Mouse (Mus musculus) adrenal gland, adult 8-10 months (tissue): ENCODE results near the gene Meis2. TPM values are rescaled to one million over a fixed set of nuclear protein-coding genes. Genes with fewer than 3 reads are reported as not detected.

Experiments used
- DNase-seq: peaks from one replicate; pipeline ENCODE4 v3.0.0; 2022
- total RNA-seq, 4 experiments: library from RNA; stranded (reverse); gene quantifications; 2 replicates each; pipeline ENCODE4 v1.2.4; 2022

Meis2 gene
- total RNA-seq, 4 experiments from 2014 or later: 197 to 340 (median 252) TPM

DNA sequence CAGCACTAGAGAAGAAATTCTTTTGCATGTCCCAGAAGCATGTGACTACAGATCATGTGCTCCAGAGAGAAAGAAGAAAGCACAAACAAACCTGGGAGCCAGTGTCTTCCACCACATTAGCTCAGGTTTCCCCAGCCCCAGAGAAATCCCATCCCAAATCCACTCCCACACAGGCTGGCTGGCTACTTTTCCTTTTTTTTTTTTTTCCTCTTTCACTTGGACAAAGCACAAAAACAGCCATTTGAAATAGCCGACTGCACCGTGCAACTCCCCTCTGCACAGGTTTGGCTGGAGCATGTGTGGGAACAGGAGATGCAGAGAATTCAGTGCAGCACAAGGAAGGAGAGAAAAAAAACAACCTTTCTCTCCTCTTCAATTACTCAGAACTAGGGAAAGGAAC lies 170.4 kb downstream of the Meis2 start:
- no peak for DNase-seq

DNA sequence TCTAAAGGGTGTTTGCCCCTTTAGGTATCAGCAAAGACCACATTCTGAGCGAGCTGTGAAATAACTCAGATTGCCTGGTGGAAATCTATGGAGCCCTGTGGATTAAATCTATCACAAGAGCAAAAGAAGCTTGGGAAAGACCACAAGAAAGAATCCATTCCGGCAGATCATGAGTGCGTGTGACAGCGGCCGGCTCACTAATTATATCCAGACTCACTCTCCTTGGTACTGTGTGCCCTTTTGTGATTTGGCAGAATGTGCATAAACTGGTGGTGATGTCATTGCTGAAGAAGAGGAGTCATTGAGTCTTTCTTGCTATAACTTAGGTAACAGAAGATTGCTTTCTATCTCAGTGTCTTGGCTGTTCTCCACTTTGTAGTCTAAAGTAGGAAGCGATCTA lies 172.5 kb downstream of the Meis2 start:
- DNase-seq: no peak

DNA sequence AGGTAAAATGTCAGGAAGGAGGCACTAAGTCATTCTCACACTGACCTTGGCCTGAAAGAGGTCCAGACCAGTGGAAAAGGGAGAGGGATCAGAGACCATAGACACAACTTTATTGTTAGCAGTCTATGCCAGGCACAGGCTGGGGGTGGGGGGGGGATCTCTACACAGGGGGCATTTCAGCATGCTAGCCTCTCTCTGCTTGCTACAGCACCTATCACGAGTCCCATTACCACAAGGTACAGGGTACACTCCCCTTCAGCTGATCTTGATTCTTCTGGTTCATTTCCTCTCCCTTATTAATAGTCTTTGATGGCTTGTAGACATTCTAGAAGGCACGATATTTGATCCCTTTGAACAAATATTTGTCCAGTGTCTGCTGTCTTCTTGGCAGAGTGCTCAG lies 174.9 kb downstream of the Meis2 start:
- DNase-seq: no peak

DNA sequence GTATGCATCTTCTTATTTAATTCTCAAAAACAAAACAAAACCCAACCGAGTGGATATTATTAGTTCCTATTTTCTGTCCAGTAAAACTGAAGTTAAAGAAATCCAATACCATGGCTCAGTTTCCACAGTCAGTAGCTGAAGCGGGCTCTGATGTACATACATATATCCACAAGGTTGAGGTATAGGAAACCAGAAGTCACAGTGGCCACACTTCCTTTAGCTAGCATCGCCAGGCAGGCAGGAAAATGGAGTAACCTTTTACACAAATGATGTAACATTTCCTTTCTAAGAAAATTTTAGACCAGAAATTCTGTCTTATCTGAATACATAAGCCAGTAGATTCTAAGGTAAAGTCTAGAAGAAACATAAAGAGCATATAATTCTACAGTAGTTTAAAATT lies 175.6 kb downstream of the Meis2 start:
- no peak for DNase-seq

DNA sequence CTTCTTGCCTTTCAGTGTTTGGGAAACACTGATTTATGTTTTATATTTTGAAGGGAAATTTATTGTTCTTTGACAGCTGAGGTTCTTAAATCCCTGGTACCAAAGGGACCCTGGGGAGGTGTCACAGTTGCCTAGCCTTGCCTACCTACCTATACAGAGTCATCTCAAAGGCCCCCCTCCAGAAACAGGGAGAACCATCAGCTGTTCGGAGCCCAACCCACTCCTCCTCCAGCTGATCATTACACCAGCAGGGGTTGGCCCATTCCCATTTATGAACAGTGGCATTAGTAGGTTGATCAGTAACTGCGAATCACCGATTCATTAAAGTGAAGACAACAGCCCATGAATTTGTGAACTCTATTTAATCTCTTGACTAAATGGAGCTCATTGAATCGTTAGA lies 176.4 kb downstream of the Meis2 start:
- no peak for DNase-seq

DNA sequence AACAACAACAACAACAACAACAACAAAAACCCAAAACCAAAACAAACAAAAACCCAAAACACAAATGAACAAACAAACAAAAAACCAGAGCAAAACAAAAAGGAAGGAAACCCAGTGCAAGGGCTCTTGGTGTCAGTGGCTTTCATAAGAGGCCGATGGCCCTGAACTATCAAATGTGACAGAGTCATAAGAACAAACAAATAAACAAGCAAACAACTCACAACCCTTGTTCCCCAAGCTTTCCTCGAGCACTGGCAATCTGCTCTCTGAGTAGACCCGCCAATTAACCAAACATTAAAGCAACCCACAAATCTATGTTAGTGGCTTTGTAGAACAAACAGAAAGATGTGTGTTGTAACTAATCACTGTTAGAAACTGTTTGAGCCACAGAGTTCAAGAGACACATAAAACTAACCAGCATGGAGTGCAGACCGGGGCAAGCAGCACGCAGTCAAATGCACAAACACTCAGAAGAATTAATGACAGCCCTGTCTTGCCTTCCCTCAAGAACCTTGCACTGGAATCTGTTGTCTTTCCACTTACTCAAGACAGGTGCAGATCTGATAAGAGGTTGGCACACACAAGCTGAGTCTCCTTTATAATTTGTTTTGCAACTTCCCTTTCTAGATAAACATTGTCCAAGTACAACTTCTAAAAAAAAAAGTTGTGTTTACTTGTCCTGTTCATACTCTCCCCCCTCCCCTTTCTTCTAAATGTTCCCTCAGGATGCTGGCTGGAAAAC lies 177.1 kb downstream of the Meis2 start:
- DNase-seq: no peak

DNA sequence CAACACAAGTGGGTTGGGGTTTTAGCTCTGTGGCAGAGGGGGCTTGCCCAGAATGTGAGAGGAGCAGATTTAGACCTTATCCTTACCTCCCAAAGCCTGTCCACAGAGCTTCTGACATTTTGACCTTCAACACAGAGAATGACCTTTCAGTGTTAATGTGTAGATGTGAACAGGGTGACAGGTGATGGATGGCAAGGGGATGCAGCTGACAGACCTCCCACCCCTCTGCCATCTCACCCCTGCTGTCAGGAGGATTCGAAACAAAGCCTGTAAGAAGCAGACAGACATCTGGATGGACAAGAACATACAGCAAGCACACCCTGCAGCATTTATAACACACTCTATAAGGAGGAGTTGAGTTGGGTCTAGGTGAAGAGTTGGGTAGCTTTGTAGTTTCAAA lies 178.0 kb downstream of the Meis2 start:
- DNase-seq: no peak

DNA sequence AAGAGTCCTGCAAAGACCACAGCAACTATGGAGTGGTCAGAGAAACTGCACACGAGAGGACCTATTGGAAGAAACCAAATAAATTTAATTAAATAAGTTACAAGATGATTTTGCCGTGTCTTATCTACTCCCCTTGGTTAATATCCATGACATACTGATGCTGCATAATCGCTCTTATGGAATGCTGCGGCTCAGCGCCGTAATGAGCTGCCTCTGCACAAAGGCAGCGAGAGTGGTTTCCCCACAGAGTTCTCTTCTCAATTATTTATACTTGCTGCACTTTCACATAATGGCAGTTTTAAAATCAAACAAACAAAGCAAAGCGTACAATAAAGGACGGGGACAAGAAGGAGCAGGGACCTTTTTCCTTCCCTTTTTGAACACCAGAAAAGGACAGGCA lies 181.5 kb downstream of the Meis2 start:
- DNase-seq: no peak

DNA sequence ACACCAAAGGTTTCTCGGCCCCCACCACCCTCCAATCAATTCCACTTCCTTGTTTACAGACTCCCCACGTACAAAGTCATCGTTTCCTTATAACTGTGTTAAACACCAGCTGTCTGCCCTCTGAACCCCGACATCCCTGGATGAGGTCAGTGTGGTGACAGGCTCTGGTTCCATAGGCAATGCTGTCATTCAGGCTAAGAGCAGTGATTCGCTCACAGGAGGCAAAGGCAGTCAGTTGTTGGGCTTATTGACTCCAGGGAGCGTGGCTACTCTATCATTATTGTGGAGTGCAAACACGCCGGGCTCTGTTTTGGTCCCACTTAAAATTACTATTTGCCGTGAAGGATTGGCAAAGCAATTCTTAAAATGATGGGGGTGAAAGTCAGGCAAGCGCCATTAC lies 182.1 kb downstream of the Meis2 start:
- DNase-seq: no peak

DNA sequence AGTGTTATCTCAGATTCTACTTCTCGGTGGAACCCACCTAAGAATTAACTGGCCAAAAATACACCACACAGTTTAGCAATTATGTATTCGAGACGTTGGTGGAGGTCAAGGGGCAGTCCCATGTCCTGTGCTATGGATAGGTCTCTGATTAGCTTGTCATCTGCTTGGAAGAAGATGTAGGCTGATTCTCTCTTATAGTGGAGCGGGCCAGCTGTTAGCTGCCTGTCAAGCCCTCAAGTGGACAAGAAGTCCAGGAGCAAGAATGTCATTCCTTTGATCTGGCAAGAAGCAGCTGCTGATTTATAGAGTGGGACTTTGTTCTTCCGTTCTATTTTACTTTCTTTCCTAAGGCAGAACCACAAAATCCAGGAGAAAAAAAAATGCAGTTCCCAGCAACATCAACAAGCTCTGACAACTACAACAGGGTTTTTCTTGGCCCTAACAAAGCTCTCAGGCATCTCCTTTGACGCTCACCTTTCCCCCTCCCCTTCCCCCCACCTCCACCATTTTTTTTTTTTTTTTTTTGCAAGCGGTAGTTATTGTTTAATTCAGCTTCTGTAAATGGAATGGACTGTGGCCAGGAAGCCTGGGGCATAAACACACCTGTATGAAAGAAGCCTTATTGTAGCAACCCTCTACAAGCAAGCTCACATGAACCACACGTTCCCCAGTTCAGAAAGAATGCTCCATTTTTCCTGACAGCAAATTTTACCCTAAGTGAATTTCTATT lies 189.7 kb downstream of the Meis2 start:
- DNase-seq: no peak

DNA sequence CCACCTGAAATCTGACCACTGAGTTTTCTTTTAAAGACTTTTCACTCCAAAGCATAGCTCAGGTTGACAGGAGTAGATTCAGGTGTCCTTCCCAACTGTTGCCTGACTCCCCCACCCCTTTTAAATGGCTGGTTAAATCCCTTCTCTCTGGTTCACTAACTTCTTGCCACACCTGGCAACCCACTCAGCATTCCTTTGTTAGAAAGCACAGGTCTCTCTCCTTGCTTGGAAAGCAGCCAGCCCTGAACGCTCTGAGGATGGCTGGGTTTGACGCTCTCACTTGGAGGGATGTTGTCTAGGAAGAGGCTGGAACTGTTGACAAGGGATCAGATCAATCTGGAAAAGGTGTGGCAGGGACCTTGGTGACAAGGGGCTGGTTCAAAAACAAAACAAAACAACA lies 192.8 kb downstream of the Meis2 start:
- DNase-seq: no peak

DNA sequence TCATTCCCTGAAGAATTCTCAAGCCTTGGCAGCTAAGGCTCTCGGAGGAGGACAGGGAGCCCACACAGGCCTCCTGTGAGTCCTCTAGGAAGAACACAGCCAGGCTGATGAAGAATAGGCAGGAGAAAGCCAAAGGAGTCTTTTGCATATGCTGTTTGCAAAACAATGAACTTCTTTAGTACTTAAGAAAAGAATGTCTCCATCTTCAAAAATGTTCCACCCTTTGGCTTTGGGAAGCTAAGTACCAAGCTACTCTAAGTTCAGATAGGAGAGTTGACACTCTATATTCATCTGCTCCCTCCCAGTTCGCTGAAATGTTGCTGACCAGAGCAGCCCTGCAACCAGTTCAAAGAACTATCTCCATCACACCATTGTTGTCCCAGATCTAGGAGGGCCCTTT lies 195.7 kb downstream of the Meis2 start:
- no peak for DNase-seq

DNA sequence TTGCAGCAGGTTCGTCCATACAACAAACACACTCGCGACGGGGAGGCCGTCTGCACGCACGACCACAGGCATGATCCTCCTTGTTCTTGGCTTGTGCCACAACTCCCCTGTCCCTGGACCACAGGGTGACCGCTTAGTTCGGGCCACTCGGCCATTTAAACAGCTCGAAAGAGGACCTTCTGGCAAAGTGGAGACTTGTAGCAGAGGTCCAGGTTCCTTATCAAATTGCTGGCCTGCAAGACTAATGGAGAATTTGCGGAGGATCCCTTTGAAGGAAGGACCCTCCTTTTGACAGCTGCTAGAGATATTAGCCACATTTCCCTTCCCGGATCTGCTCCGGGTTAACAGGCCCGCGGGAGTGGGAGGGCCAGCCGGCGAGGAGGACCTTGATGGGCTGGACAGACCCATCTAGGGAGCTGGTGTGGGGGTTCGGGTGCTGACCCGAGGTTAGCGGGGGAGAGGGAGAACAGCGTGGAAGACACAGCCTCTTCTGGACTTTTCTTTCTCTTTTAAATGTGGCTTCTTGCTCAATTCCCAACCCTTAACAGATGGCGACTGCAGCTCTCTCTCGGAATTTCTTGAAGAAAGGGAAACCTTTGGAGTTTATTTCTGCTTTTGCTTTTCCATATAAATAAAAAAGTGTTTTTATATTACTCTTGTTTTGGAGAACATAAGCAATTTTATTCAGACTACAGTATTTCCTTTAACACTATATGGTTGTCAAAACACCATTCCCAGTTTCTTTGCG lies 204.9 kb downstream of the Meis2 start:
- peak; percentile 48 for DNase-seq

DNA sequence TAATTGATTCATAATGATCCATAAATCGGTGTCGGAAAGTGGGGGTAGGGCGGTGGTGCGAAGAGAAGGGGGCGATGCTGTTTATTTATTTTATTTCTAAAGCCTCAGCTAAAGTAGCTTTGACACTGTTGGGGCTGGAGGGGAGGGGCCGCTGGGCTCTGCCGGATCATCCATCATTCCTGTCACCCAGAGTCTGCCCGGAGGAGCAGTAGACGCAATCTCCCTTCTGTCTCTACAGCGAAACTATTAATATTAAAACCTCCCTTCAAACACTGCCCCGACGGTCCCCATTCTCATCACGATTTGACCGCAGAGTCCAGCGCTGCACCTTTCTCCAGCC lies 205.5 kb downstream of the Meis2 start:
- DNase-seq: peak; percentile 64

DNA sequence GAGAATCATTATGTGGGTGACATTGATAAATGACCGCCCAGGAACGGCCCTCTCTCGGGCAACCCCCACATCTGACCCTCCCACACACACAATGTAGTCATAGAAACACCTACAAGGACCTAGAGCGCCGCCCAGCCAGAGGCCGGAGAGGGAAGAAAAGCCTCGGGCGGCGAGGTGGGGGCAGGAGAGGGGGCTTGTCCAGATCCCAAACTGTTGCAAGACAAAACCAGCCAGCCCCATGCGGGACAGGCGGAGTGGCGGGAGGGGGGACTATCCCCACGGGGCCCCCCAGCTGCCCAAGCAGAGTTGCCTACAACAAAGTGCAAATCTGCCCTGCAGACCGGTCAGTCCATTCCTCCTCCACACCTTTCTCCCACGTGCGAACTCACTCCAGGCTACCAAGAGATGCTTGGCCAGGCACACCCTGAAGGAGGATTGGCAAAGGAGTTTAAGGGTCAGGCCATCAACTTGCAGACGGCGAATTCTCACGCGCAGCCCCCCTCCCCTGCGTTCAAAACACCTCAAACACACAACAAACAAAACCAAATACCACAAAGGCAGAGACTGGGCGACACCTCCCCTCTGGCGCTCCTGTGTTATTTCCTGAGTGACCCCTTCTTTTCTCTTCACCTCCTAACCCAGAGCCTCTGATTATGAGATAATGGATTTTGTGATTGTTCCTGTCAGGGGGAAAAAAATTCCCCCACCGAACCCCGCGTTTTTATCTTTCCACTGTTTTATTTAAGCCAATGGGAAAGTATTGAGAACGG lies 206.1 kb downstream of the Meis2 start:
- peak; percentile 75 for DNase-seq

DNA sequence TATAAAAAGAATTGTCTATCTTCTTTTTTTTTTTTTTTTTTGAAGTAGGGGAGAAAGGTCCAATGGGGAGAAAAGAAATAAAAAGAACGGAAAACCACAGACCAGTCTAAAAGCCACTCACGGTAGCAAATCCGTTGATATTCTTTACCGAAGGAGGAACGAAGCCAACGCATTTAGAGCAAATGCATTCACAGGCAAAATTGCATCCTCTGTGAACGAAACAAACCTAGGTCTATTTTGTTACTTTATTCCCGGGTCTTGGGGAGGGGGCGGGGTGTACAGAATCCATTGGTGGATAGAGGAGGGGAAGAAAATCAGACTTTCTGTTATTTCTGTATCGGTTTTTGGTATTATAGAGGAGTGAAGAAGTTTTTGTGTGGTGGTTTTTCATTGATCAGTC lies 206.7 kb downstream of the Meis2 start:
- DNase-seq: no peak

DNA sequence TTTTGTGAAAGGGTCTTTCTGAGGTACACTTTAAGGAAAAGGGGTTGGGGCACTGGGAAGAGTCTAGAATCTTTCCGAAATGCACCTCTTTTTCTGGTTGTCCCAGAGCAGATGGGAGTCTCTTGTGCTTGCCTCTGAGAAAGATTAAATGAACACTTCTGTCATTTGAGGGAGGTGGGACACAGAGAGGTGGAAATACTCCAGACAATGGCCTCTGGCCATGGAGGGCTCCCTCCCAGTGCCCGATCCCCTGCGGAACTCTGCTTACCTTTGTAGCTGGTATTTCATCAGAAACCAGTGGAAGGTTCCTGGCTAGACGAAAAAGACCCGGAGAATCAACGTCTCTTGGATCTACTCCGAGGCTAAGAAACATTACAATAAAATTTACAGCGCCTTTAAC lies 207.4 kb downstream of the Meis2 start:
- DNase-seq: no peak

DNA sequence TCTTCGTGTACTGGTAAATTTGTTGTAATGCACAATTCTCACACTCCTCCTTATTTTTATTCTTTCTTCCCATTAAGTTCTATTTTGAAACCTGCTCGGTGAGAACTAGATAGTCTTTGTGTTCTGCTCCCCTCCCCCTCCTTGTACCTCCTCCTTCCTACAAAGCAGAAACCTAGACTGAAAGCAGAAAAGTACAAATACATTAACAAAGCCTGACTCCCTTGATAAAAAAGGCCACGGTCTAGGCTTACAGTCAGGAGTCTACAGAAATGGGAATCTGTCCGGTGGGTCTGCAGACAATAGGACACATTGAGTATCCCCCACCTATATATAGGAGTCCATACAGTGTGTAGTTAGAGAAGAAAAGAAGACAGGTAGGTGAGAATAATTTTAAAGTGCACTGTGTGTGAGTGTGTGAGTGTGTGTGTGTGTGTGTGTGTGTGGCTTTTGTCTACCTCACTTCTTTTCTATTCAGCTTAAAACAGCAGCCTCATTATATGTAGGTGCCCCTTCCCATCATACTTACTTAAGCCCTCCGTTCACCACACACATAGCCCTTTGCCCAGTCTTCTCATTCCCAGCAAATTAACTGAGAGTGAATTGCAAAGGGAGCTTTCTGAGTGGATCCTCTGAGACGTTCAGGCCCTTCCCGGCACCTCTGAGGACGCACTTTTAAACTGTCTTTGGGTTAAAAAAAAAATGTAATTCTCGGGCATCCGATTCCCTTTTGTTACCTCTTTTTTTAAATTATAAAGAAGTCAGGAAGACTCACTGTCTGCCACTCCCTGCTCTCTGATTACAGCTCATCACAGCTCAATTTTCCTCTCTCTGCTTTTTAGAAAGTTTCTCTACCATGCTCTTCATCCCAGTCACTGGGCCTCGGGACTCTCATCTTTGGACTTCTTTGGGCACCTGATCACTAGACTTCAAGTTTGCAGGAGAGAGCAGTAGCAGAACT lies 208.2 kb downstream of the Meis2 start:
- no peak for DNase-seq

DNA sequence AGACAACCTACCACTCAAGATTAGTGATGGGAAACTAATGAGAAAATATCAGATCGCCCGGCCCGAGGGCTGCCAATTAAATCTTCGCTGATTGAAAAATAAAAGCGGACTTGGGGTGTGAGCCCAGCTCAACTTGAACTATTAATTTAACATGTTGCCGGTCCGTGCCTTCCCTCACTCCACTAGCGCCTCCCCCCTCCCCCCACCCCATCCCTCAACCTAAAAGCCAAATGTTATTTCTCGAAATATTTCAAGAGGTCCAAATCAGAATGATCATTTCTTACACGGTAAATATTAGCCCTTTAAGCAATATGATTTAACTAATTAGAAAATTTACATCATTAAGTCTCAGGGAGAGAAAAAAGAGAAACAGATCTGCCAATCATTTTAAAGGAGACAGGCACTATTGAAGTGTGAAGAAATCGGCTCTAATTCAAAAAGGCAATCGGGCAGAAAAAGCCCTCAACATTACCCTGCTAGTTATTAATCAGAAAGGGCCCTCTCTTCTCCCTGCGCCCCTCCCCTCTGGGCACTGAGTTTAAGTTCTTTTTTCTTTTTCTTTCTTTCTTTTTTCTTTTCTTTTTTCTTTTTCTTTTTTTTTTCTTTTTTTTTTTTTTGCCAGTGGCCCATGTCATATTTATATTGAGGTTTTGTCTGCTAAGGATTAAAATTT lies 209.1 kb downstream of the Meis2 start:
- no peak for DNase-seq

DNA sequence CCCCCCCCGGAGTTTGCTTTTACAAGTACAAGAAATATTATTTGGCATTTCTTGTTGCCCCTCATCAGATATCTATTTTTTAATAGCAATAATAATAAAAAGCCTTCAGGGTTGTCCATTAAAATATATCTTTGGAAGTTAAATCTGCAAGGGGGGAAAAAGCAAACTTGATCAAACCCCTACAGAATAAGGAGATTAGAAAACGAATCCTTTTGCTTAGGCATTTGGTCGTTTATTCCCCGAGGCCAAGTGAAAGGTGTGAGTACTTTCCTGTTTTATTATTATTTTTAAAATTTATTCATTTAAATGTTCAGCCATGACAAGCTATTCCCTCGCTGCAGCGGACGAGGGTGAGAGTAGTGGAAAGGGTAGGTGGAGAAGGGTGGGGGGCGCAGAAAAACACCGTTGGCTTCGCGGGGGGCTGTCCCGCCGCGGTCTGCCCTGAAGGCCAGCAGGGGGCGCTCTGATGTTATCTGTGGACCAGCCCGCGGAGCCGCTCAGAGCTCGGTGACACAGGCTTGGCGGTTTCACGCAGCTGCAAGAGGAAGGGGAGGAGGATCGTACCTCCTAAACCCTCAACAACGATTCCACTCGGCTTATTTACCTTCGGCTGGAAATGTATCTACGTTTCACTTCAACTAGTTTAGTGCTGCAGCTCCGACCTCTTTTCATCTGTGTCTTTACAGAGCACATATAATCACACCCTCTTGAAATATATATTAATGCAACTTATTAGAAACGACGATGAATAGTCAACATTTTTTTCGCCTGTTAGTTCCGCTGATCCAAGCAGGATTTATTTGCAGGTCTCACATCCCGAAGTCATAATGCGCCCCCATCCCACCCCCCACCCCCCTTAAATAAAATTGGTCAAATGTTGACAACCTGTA lies 209.9 kb downstream of the Meis2 start:
- DNase-seq: peak; percentile 87
